Mouse (Mus musculus): ENCODE measurements around the gene Fxyd7.

- no peak for TF ChIP-seq POLR2AphosphoS2 (IDR thresholded peaks at IDR 0.05; ENCODE audit: insufficient read length, low read depth)
- TF ChIP-seq POLR2A (IDR thresholded peaks at IDR 0.05; ENCODE audit: insufficient read length, low read depth): no peak
- no peak for TF ChIP-seq TCF3 (IDR thresholded peaks at IDR 0.05; ENCODE audit: insufficient read length, low read depth)
- TF ChIP-seq SRF (IDR thresholded peaks at IDR 0.05; ENCODE audit: control insufficient read depth, insufficient read length, low read depth): no peak
- TF ChIP-seq MAX (IDR thresholded peaks at IDR 0.05; ENCODE audit: low read depth): no peak
- TF ChIP-seq E2F4 (IDR thresholded peaks at IDR 0.05; ENCODE audit: insufficient read depth): no peak
Measured at GRCm38 (mm10) chr7:31052251-31052635, 976 bp upstream of the Fxyd7 start.

Measured in myocyte (in vitro differentiated cells).